In the genomic region with DNA sequence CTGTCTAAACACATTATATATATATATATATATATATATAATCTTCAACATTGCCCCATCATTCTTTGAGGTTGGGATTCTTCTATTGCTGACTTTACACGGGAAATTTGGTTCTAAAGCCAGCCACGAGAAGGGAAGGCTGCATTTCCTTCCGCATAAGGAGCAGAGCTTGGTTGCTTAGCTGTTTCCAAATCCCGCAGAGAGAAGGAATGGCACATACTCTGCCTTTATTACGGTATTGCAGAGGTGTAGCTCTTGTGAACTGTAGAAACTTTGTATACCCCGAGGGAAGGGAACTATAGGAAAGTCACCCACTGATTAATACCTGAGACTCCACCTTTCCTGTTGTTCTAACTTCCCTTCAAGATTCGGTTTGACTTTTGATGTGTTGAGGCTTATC, we compare ENCODE assay signal across 8 mouse cellular contexts. TPM values are rescaled to one million over a fixed set of nuclear protein-coding genes. Genes with fewer than 3 reads are reported as not detected.
DNase-seq lines count a peak whose midpoint lies in the region; ATAC-seq and TF ChIP-seq lines count a peak whose summit lies in the region.

No protein-coding gene starts in this region.

- peak overlapping the region; percentile 72 for H3K4me2 ChIP-seq in lung, embryonic 16.5 days (ENCODE audit: low read depth, low read length)
- H3K4me2 ChIP-seq in forebrain, embryonic 12.5 days = peak overlapping the region; percentile 80
- peak overlapping the region; percentile 80; the same call in 1 of the 2 replicates for H3K4me2 ChIP-seq in intestine, embryonic 16.5 days (ENCODE audit: low read depth, low read length)

- ATAC-seq in lung, embryonic 16.5 days (ENCODE audit: low read depth) = no peak
- ATAC-seq in forebrain, embryonic 12.5 days (ENCODE audit: low FRiP score) = no peak
- ATAC-seq in intestine, embryonic 16.5 days = no peak
- no peak for ATAC-seq in CD4-positive, CD25-positive, alpha-beta regulatory T cell, adult 4 months
- no peak for ATAC-seq in erythroblast, adult 5-6 weeks (replicated peaks; ENCODE audit: low FRiP score, poor library complexity, severe bottlenecking)

- peaks cover 4% of the 10 kb centered on the region; the same call in 1 of the 2 replicates for H3K4me1 ChIP-seq in lung, embryonic 16.5 days (replicated peaks; ENCODE audit: control insufficient read depth, insufficient read depth, low read length)
- H3K4me1 ChIP-seq in forebrain, embryonic 12.5 days = peaks cover 7% of the 10 kb centered on the region; the same call in 1 of the 2 replicates
- no peaks in the 10 kb centered on the region for H3K4me1 ChIP-seq in intestine, embryonic 16.5 days (ENCODE audit: control insufficient read depth, insufficient read depth, low read length)
- no peaks in the 10 kb centered on the region for H3K4me1 ChIP-seq in small intestine, adult 2 months (ENCODE audit: control insufficient read depth, insufficient read depth, insufficient read length, low read length)

- peak overlapping the region; percentile 80 for H3K9ac ChIP-seq in lung, embryonic 16.5 days (ENCODE audit: low read length)
- H3K9ac ChIP-seq in forebrain, embryonic 12.5 days = peak overlapping the region; percentile 72; the same call in 1 of the 2 replicates
- H3K9ac ChIP-seq in intestine, embryonic 16.5 days (ENCODE audit: low read depth, low read length) = 0 out of 2 replicates have a peak overlapping the region, but pooled peaks have one; percentile 5

- no peaks in the 10 kb centered on the region for H3K36me3 ChIP-seq in lung, embryonic 16.5 days (ENCODE audit: control insufficient read depth, insufficient read depth, low read length)
- no peaks in the 10 kb centered on the region; the same call in 1 of the 2 replicates for H3K36me3 ChIP-seq in forebrain, embryonic 12.5 days (replicated peaks)
- no peaks in the 10 kb centered on the region for H3K36me3 ChIP-seq in intestine, embryonic 16.5 days (ENCODE audit: control insufficient read depth, insufficient read depth, low read length)
- no peaks in the 10 kb centered on the region for H3K36me3 ChIP-seq in small intestine, adult 2 months (ENCODE audit: control insufficient read depth, insufficient read depth, low read length)

- H3K9me3 ChIP-seq in lung, embryonic 16.5 days (ENCODE audit: control insufficient read depth, low read length) = no peaks in the 10 kb centered on the region
- H3K9me3 ChIP-seq in forebrain, embryonic 12.5 days = no peaks in the 10 kb centered on the region
- H3K9me3 ChIP-seq in intestine, embryonic 16.5 days (ENCODE audit: control insufficient read depth, low read length) = no peaks in the 10 kb centered on the region

- WGBS in lung, embryonic 16.5 days = 5% methylated on average over 7 of the region's 7 CpGs
- WGBS in forebrain, embryonic 12.5 days = 5% methylated on average over 7 of the region's 7 CpGs
- WGBS in intestine, embryonic 16.5 days = 19% methylated on average over 7 of the region's 7 CpGs
- 39% methylated on average over 7 of the region's 7 CpGs for WGBS in small intestine, adult 2 months

- peak overlapping the region; percentile 91 for H3K27ac ChIP-seq in lung, embryonic 16.5 days (ENCODE audit: low read length)
- no peak overlapping the region for H3K27ac ChIP-seq in forebrain, embryonic 12.5 days
- H3K27ac ChIP-seq in intestine, embryonic 16.5 days (ENCODE audit: low read length) = no peak overlapping the region
- peak overlapping the region; percentile 21; the same call in 1 of the 2 replicates for H3K27ac ChIP-seq in small intestine, adult 2 months (ENCODE audit: insufficient read depth, low read depth, low read length)

- DNase-seq in lung, postnatal 25 days (ENCODE audit: low spot score) = no peak
- DNase-seq in urinary bladder, postnatal 4 days (ENCODE audit: low spot score in 2 of 2) = no peak

- TF ChIP-seq POLR2A in small intestine, adult 2 months (IDR thresholded peaks at IDR 0.05; ENCODE audit: low read depth, low read length) = no peak

- H3K27me3 ChIP-seq in lung, embryonic 16.5 days (ENCODE audit: control insufficient read depth, insufficient read depth, low read depth, low read length) = no peaks in the 10 kb centered on the region
- 0 out of 2 replicates have a peak, but pooled peaks cover 4% of the 10 kb centered on the region for H3K27me3 ChIP-seq in forebrain, embryonic 12.5 days
- no peaks in the 10 kb centered on the region for H3K27me3 ChIP-seq in intestine, embryonic 16.5 days (replicated peaks; ENCODE audit: control insufficient read depth, insufficient read depth, low read length)
- H3K27me3 ChIP-seq in small intestine, adult 2 months (ENCODE audit: control insufficient read depth, insufficient read depth, low read length) = 0 out of 2 replicates have a peak, but pooled peaks cover 6% of the 10 kb centered on the region

- no peak for TF ChIP-seq CTCF in small intestine, adult 2 months (IDR thresholded peaks at IDR 0.05; ENCODE audit: extremely low read depth, insufficient read length, insufficient replicate concordance, low read depth, low read length)

- peak overlapping the region; percentile 74 for H3K4me3 ChIP-seq in lung, embryonic 16.5 days (ENCODE audit: low read length)
- H3K4me3 ChIP-seq in forebrain, embryonic 12.5 days (replicated peaks) = peak overlapping the region; percentile 58
- no peak overlapping the region for H3K4me3 ChIP-seq in intestine, embryonic 16.5 days (ENCODE audit: low read length)
- H3K4me3 ChIP-seq in small intestine, adult 2 months (ENCODE audit: low read depth, low read length) = no peak overlapping the region

RNA-seq across cellular contexts. Expression of gene Gja1, which starts 2.6 kb away (rescaled TPM):
- polyA plus RNA-seq in lung, embryonic 16.5 days (2015; fragmentation: Nextera tagmentation; extraction: Ambion mirVana) = 111 and 114 TPM in 2 replicates
- 113 and 129 TPM in 2 replicates for polyA plus RNA-seq in forebrain, embryonic 12.5 days (2016; fragmentation: Nextera tagmentation; extraction: Ambion mirVana)
- 32.3 and 32.6 TPM in 2 replicates for polyA plus RNA-seq in intestine, embryonic 16.5 days (2015; fragmentation: Nextera tagmentation; extraction: Ambion mirVana)
- 3.3 and 3.7 TPM in 2 replicates for polyA plus RNA-seq in small intestine, adult 2 months (2012; rRNA removed)
- under 1 TPM in 1 of 2 experiments, not detected in 1; 0.27 TPM for polyA plus RNA-seq in CD4-positive, CD25-positive, alpha-beta regulatory T cell, adult 4 months (2017; shearing (Covaris generic))
- 1.0 and 2.1 TPM in 2 replicates for total RNA-seq in erythroblast, adult 5-6 weeks (2015; ENCODE audit: low replicate concordance)
- total RNA-seq in erythroblast, adult 5-6 weeks (2017; ENCODE audit: low replicate concordance) = 1.3 and 2.0 TPM in 2 replicates

Comparison
In these comparisons a context has a peak if more than half of its experiments do, and no peak if none do; other contexts are left out.
1. H3K27ac ChIP-seq: peak in lung, embryonic 16.5 days (single experiment) and small intestine, adult 2 months (single experiment); none in forebrain, embryonic 12.5 days (single experiment) and intestine, embryonic 16.5 days (single experiment).
2. H3K4me3 ChIP-seq: peak in lung, embryonic 16.5 days (single experiment) and forebrain, embryonic 12.5 days (single experiment); none in intestine, embryonic 16.5 days (single experiment) and small intestine, adult 2 months (single experiment).
3. H3K9ac ChIP-seq: peak in every context shown above with its lines; median percentile 80 in lung, embryonic 16.5 days; 72 in forebrain, embryonic 12.5 days; 5 in intestine, embryonic 16.5 days.
4. Peak in every context shown above with its lines, with median percentiles within 50 percentile points of each other: H3K4me2 ChIP-seq.